Mouse (Mus musculus): ENCODE data around the gene Eif3k. TPM values are rescaled to one million over a fixed set of nuclear protein-coding genes. Genes with fewer than 3 reads are reported as not detected.

Eif3k gene
- polyA plus RNA-seq, 1 experiment from 2014 or later, result 166 TPM

DNA sequence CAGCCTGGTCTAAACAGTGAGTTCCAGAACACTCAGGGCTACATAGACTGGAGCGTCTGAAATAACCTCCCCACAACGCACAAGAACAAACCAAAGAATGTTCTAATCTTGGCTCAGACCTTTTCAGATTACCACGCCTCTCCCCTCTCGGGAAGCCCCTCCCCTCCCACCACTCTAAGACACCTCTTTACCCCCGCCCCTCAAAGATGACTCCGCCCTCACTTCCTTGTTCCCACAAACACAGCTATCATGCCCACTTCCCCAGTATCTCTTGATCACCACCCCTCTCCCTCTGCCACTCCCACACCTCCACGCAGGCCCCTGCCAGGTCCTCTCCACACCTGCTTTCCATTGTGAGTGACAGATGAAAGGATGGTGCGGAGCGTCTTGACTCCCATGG lies 27.1 kb upstream of the Eif3k start:
- Histone ChIP-seq H3K4me1 (ENCODE audit: insufficient read depth) (peaks cover 9% of the 10 kb centered on the region), H3K4me2 (ENCODE audit: low read depth, low read length) (no peak overlapping the region), H3K4me3 (ENCODE audit: low read depth, low read length) (no peak overlapping the region), H3K27ac (ENCODE audit: low read depth) (no peak overlapping the region), H3K27me3 (ENCODE audit: insufficient read depth, low read length) (no peaks in the 10 kb centered on the region), H3K36me3 (replicated peaks; ENCODE audit: insufficient read depth, low read length) (no peaks in the 10 kb centered on the region), H3K9me3 (ENCODE audit: low read length) (no peaks in the 10 kb centered on the region), H3K9ac (replicated peaks) (no peak overlapping the region)
- no peak for TF ChIP-seq EP300 (IDR thresholded peaks at IDR 0.05; ENCODE audit: low read depth)
- no peak for TF ChIP-seq CTCF (IDR thresholded peaks at IDR 0.05; ENCODE audit: low read depth)
- 48% methylated on average over 9 of the region's 9 CpGs for WGBS (ENCODE audit: insufficient replicate concordance)
- DNase-seq, result no peak
- ATAC-seq, result no peak

DNA sequence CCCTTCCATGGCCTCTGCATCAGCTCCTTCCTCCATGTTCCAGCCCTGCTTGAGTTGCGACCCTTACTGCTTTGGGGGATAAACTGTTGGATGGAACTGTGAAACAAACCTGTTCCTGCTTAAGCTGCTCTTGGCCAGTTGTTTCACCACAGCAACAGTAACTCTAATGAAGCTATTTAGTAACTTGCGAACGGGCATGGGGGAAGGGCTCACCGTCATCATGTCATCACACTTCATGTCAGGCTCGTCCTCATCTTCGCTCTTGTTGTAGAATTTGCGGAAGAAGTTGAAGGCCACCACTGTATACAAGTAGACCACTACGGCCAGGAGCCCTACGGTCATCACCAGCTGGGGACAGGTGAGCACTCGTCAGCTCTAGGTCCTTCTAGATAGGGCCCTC lies 26.5 kb upstream of the Eif3k start:
- H3K27ac ChIP-seq (ENCODE audit: low read depth), result no peak overlapping the region
- DNase-seq, result no peak

DNA sequence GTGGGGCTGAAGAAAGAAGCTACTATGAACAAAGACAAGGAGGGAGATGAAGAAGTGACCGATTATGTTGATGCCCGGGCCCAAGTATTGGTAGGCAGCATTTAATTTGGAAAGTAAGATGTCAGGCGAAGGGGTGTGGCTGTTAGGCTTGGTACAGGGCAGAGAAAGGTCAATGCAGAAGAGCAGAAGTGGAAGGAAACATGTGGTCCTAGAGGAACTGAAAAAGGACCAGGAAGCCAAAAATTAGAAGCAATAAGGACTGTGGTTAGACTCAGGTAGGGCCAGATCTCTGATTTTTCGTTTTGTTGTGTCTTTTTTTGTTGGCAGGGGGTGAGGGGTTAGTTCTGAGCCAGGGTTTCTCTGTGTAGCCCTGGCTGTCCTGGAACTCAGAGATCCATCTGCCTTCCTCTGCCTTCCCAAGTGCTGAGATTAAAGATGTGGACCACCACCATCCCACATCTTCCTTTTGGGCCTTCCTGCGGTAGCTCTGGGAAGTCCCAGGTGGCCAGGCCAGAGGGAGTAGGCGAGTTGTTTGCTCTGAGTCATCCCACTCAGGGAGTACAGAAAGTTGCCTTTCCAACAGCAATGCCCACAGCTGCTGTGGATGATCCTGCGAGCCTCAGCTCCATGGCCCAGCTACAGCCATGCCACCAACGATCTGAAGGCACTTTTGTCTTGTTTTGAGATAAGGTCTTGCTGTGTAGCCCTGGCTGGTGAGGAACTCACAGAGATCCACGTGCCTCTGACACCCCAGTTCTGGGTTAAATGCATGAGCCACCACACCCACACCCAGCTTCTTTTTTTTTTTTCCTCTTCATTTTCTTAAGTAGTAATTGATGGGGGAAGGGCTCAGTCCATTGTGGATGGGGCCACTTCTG lies 25.8 kb upstream of the Eif3k start:
- Histone ChIP-seq H3K9ac (replicated peaks) (no peak overlapping the region), H3K4me3 (ENCODE audit: low read depth, low read length) (no peak overlapping the region), H3K27me3 (ENCODE audit: insufficient read depth, low read length) (no peaks in the 10 kb centered on the region), H3K36me3 (replicated peaks; ENCODE audit: insufficient read depth, low read length) (no peaks in the 10 kb centered on the region), H3K4me2 (ENCODE audit: low read depth, low read length) (peak overlapping the region; percentile 13; the same call in 1 of the 2 replicates), H3K4me1 (ENCODE audit: insufficient read depth) (peaks cover 9% of the 10 kb centered on the region), H3K27ac (ENCODE audit: low read depth) (0 out of 2 replicates have a peak overlapping the region, but pooled peaks have one; percentile 29), H3K9me3 (ENCODE audit: low read length) (no peaks in the 10 kb centered on the region)
- WGBS (ENCODE audit: insufficient replicate concordance), result 62% methylated on average over 9 of the region's 9 CpGs
- TF ChIP-seq EP300 (IDR thresholded peaks at IDR 0.05; ENCODE audit: low read depth) (no peak), CTCF (IDR thresholded peaks at IDR 0.05; ENCODE audit: low read depth) (no peak)
- no peak for ATAC-seq
- no peak for DNase-seq

More for the DNA sequence above, 26.5 kb upstream of the Eif3k start:
- no peaks in the 10 kb centered on the region for H3K36me3 ChIP-seq (replicated peaks; ENCODE audit: insufficient read depth, low read length)
- no peak overlapping the region for H3K4me2 ChIP-seq (ENCODE audit: low read depth, low read length)
- no peak for ATAC-seq
- no peaks in the 10 kb centered on the region for H3K9me3 ChIP-seq (ENCODE audit: low read length)
- no peak overlapping the region for H3K9ac ChIP-seq (replicated peaks)
- WGBS (ENCODE audit: insufficient replicate concordance), result 86% methylated on average over 10 of the region's 10 CpGs
- H3K4me3 ChIP-seq (ENCODE audit: low read depth, low read length), result no peak overlapping the region
- H3K4me1 ChIP-seq (ENCODE audit: insufficient read depth), result peaks cover 9% of the 10 kb centered on the region
- TF ChIP-seq CTCF (IDR thresholded peaks at IDR 0.05; ENCODE audit: low read depth), result no peak
- H3K27me3 ChIP-seq (ENCODE audit: insufficient read depth, low read length), result no peaks in the 10 kb centered on the region

DNA sequence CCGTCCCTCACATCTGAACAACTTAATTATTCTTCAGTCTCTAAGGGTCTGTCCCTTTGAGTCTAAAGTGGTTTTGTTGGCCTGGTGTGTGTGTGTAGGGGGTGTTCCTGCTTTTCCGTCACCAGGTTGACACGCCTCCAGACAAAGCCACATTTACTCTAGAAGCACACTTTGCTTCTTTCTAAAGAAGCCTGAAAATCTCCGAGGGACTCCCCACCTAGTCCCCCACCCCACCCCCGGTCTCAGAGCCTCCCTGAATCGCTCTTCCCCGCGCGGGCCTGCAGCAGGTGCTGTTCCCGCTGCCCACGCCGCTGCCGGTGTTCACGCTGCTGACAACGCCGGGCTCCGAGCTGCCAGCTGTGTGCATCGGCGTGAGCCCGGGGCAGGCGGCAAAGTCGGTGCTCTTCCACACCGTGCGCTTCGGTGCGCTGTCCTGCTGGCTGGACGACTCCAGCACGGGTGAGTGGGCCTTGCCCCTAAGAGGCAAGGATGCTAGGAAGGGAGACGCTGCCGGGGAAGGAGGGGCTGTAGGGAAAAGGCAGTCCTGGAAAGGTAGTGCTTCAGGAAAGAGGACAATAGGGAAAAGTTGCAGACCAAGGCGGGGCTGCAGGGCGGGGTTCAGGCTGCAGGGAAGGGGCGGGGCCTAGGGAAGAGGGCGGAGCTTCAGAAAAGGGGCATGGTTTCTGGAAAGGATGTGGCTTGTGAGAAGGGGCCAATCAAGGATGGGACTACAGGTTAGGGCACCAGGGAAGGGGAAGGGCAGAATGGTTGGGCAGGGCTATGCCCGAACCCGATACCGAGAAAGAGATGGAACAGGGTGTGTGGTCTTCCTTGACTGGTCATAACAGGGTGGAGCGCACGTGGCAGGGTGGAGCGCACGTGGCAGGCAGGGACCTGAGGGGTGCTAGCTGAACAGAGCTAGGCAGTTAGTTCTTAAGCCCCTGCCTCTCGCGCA lies 19.3 kb upstream of the Eif3k start:
- Histone ChIP-seq H3K27ac (ENCODE audit: low read depth) (peak overlapping the region; percentile 31; the same call in 1 of the 2 replicates), H3K27me3 (ENCODE audit: insufficient read depth, low read length) (no peaks in the 10 kb centered on the region), H3K36me3 (replicated peaks; ENCODE audit: insufficient read depth, low read length) (no peaks in the 10 kb centered on the region), H3K4me2 (ENCODE audit: low read depth, low read length) (peak overlapping the region; percentile 85), H3K4me1 (ENCODE audit: insufficient read depth) (peaks cover 12% of the 10 kb centered on the region), H3K4me3 (ENCODE audit: low read depth, low read length) (peak overlapping the region; percentile 42), H3K9me3 (ENCODE audit: low read length) (no peaks in the 10 kb centered on the region), H3K9ac (replicated peaks) (peak overlapping the region; percentile 49; the same call in 1 of the 2 replicates)
- ATAC-seq (peak; percentile 89), DNase-seq (peak; percentile 87)
- 4% methylated on average over 43 of the region's 43 CpGs for WGBS (ENCODE audit: insufficient replicate concordance)
- TF ChIP-seq CTCF (IDR thresholded peaks at IDR 0.05; ENCODE audit: low read depth), result no peak
- no peak for TF ChIP-seq EP300 (IDR thresholded peaks at IDR 0.05; ENCODE audit: low read depth)

DNA sequence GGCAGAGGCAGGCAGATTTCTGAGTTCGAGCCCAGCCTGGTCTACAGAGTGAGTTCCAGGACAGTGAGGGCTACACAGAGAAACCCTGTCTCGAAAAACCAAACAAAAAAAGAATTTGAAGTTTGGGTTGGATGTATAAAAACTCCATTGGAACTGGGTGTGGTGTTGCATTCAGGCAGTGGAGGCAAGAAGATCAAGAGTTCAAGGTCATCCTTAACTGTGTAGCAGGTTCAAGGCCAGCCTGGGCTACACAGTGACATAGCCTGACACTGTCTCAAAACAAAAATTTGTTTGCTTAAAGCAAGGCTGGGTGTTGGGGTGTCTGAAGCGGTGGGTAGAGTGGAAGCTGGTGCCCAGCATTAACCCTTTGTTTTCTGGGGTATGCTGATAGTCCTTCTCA lies 11.7 kb upstream of the Eif3k start:
- Histone ChIP-seq H3K4me3 (ENCODE audit: low read depth, low read length) (no peak overlapping the region), H3K4me2 (ENCODE audit: low read depth, low read length) (no peak overlapping the region), H3K9me3 (ENCODE audit: low read length) (no peaks in the 10 kb centered on the region), H3K9ac (replicated peaks) (no peak overlapping the region), H3K27me3 (ENCODE audit: insufficient read depth, low read length) (no peaks in the 10 kb centered on the region), H3K4me1 (ENCODE audit: insufficient read depth) (no peaks in the 10 kb centered on the region), H3K36me3 (replicated peaks; ENCODE audit: insufficient read depth, low read length) (no peaks in the 10 kb centered on the region), H3K27ac (ENCODE audit: low read depth) (no peak overlapping the region)
- DNase-seq (no peak), ATAC-seq (no peak)
- TF ChIP-seq CTCF (IDR thresholded peaks at IDR 0.05; ENCODE audit: low read depth) (no peak), EP300 (IDR thresholded peaks at IDR 0.05; ENCODE audit: low read depth) (no peak)
- 69% methylated on average over 3 of the region's 3 CpGs for WGBS (ENCODE audit: insufficient replicate concordance)

DNA sequence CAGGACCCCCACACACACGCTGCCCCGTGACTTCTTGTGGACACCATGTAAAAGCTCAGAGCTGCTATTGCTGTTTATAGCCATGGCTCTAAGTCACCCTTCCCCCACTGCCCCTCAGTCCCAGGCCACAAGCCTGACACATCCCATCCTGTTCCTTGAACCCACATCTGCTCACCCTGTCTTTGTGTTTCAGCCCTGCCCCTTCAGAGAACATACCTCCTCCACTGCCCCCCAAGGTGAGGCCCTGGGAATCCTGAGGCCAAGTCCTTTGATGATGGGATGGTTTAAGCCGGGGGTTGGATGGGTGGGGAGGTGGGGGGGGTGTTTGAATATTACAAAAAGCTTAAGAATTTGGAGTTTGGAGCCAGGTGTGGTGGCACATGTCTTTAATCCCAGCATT lies 11.3 kb upstream of the Eif3k start:
- no peak overlapping the region for H3K4me3 ChIP-seq (ENCODE audit: low read depth, low read length)
- no peak overlapping the region for H3K9ac ChIP-seq (replicated peaks)
- TF ChIP-seq EP300 (IDR thresholded peaks at IDR 0.05; ENCODE audit: low read depth), result no peak
- TF ChIP-seq CTCF (IDR thresholded peaks at IDR 0.05; ENCODE audit: low read depth), result no peak
- H3K4me2 ChIP-seq (ENCODE audit: low read depth, low read length), result no peak overlapping the region
- H3K9me3 ChIP-seq (ENCODE audit: low read length), result no peaks in the 10 kb centered on the region
- 86% methylated on average over 3 of the region's 3 CpGs for WGBS (ENCODE audit: insufficient replicate concordance)
- DNase-seq, result no peak
- H3K27ac ChIP-seq (ENCODE audit: low read depth), result no peak overlapping the region
- no peaks in the 10 kb centered on the region for H3K27me3 ChIP-seq (ENCODE audit: insufficient read depth, low read length)
- no peaks in the 10 kb centered on the region for H3K4me1 ChIP-seq (ENCODE audit: insufficient read depth)
- no peak for ATAC-seq
- H3K36me3 ChIP-seq (replicated peaks; ENCODE audit: insufficient read depth, low read length), result no peaks in the 10 kb centered on the region

All from liver, postnatal 0 days (tissue).